Mouse (Mus musculus) stomach, embryonic 16.5 days (tissue): Measurements from ENCODE around the gene Pcdh17. TPM values are rescaled to one million over a fixed set of nuclear protein-coding genes. Genes with fewer than 3 reads are reported as not detected.

Experiments
- ATAC-seq: fragments of 200-750 bp; cut with Nextera tagmentation; 2 replicates; pipeline ENCODE4 v1.8.0; 2017; ENCODE audit warnings: moderate number of reproducible peaks, moderate TSS enrichment; ENCODE audit not compliant: insufficient read depth, low FRiP score
- H3K27ac ChIP-seq: fragments of 300-500 bp; sonication (generic); 2 replicates; pipeline ENCODE4 v1.5.1; 2014; ENCODE audit warnings: low read length
- H3K27me3 ChIP-seq: fragments of 300-500 bp; sonication (generic); 2 replicates; pipeline ENCODE4 v1.6.1; 2014; ENCODE audit warnings: low read length, control low read depth, mixed read lengths; ENCODE audit not compliant: control insufficient read depth, insufficient read depth
- H3K36me3 ChIP-seq: fragments of 300-500 bp; sonication (generic); 2 replicates; pipeline ENCODE4 v1.6.1; 2014; ENCODE audit warnings: low read length; ENCODE audit not compliant: control insufficient read depth, insufficient read depth
- H3K4me1 ChIP-seq: fragments of 300-500 bp; sonication (generic); 2 replicates; pipeline ENCODE4 v1.6.1; 2014; ENCODE audit warnings: low read length, control low read depth, mixed read lengths; ENCODE audit not compliant: control insufficient read depth, insufficient read depth
- H3K4me2 ChIP-seq: fragments of 300-500 bp; sonication (generic); 2 replicates; pipeline ENCODE4 v1.6.1; 2014; ENCODE audit warnings: low read depth, low read length, mixed read lengths
- H3K4me3 ChIP-seq: fragments of 300-500 bp; sonication (generic); replicated peaks from 2 replicates; pipeline ENCODE4 v1.5.1; 2014; ENCODE audit warnings: mild to moderate bottlenecking, low read length
- H3K9ac ChIP-seq: fragments of 300-500 bp; sonication (generic); 2 replicates; pipeline ENCODE4 v1.6.1; 2014; ENCODE audit warnings: low read length
- H3K9me3 ChIP-seq: fragments of 300-500 bp; sonication (generic); replicated peaks from 2 replicates; pipeline ENCODE4 v1.6.1; 2016; ENCODE audit warnings: low read length, control low read depth; ENCODE audit not compliant: control insufficient read depth
- WGBS: fragments of 180-500 bp; shearing (Covaris S2); extraction: QIAGEN DNeasy Blood & Tissue Kit; methylation state at CpG from one replicate; pipeline ENCODE4 v1.1.7; 2014; 5-methylcytosine and 5-hydroxymethylcytosine counted together
- polyA plus RNA-seq: library from polyadenylated mRNA; unstranded; fragments of >200 nt; fragmentation: Nextera tagmentation; extraction: Ambion mirVana; gene quantifications from 2 replicates; pipeline ENCODE4 v1.2.1, GENCODE M21; 2015

Gene Pcdh17
- polyA plus RNA-seq, 1 experiment from 2014 or later = 7.1 TPM

GRCm38 (mm10) chr14:84475491-84475890, 32.1 kb downstream of the Pcdh17 start:
- Histone ChIP-seq H3K4me1 (no peaks in the 10 kb centered on the region), H3K4me3 (no peak overlapping the region), H3K27me3 (no peaks in the 10 kb centered on the region), H3K9ac (no peak overlapping the region), H3K27ac (no peak overlapping the region), H3K4me2 (no peak overlapping the region), H3K9me3 (no peaks in the 10 kb centered on the region), H3K36me3 (no peaks in the 10 kb centered on the region)
- no peak for ATAC-seq
- 49% methylated on average over 1 of the region's 1 CpGs for WGBS

DNA sequence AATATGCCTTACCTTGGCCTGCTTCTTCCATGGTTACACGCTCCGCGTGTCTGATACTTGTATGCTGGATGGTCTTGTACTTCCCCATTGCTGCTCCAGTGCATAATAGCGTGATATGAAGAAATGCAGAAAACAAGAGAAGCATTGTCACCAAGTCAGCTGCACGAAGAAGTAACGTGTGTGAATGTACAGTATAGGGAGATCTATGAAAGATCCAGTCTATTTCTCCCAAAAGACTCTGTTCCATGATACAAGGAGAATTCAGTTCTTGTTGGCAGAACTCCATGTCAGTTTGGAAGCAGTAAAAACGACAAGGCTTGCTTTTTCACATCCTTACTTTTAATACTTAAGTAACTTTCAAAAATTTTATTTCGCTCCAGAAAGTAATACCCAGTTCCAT, 33.0 kb downstream of the Pcdh17 start:
- no peaks in the 10 kb centered on the region for H3K9me3 ChIP-seq
- H3K27ac ChIP-seq = no peak overlapping the region
- no peaks in the 10 kb centered on the region for H3K36me3 ChIP-seq
- H3K27me3 ChIP-seq = no peaks in the 10 kb centered on the region
- 83% methylated on average over 8 of the region's 8 CpGs for WGBS
- H3K4me3 ChIP-seq = no peak overlapping the region
- no peak overlapping the region for H3K4me2 ChIP-seq
- H3K9ac ChIP-seq = no peak overlapping the region
- H3K4me1 ChIP-seq = no peaks in the 10 kb centered on the region
- ATAC-seq = no peak

DNA sequence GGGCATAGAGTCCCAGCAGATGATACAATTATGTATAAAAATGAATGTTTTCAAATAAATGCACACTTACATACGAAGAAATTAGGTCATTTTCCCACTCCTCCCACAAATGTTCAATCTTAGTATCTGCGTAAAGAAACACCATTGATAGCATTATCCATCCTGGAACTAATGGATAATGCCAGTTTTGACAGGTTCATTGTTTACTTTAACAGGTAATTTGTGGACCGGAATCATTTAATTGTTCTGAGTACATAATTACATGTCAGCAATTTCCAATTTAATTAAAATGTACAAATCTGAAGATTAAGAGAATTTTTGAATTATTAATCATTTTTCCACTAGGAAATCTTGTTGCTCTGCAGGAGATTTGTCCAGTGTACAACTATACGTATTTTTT, 33.5 kb downstream of the Pcdh17 start:
- ATAC-seq = no peak
- H3K36me3 ChIP-seq = no peaks in the 10 kb centered on the region
- WGBS = 76% methylated on average over 4 of the region's 4 CpGs
- H3K4me3 ChIP-seq = no peak overlapping the region
- no peaks in the 10 kb centered on the region for H3K4me1 ChIP-seq
- H3K27me3 ChIP-seq = no peaks in the 10 kb centered on the region
- no peak overlapping the region for H3K9ac ChIP-seq
- H3K9me3 ChIP-seq = no peaks in the 10 kb centered on the region
- H3K27ac ChIP-seq = no peak overlapping the region
- no peak overlapping the region for H3K4me2 ChIP-seq

DNA sequence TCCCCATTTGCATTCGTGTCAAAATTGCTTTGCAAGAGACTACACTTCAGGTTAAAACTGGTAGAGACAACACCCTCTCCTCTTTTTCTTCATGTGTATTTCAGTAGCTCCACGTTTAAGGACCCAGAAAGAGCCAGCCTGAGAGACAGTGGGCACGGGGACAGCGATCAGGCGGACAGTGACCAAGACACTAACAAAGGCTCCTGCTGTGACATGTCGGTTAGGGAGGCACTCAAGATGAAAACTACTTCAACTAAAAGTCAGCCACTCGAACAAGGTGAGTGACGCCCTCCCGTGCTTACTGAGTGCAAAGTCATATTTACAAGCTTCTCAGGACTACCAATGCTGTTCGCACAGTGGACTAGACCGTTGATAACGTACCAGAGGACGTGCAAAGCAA, 34.0 kb downstream of the Pcdh17 start:
- Histone ChIP-seq H3K4me3 (no peak overlapping the region), H3K36me3 (no peaks in the 10 kb centered on the region), H3K4me1 (no peaks in the 10 kb centered on the region), H3K4me2 (no peak overlapping the region), H3K9ac (no peak overlapping the region), H3K27ac (no peak overlapping the region), H3K9me3 (no peaks in the 10 kb centered on the region), H3K27me3 (no peaks in the 10 kb centered on the region)
- WGBS = 68% methylated on average over 13 of the region's 13 CpGs
- ATAC-seq = no peak

GRCm38 (mm10) chr14:84480546-84480945, 37.2 kb downstream of the Pcdh17 start:
- no peaks in the 10 kb centered on the region for H3K36me3 ChIP-seq
- H3K9ac ChIP-seq = no peak overlapping the region
- H3K9me3 ChIP-seq = no peaks in the 10 kb centered on the region
- H3K4me1 ChIP-seq = no peaks in the 10 kb centered on the region
- H3K27ac ChIP-seq = no peak overlapping the region
- no peak overlapping the region for H3K4me2 ChIP-seq
- WGBS = 65% methylated on average over 6 of the region's 6 CpGs
- no peaks in the 10 kb centered on the region for H3K27me3 ChIP-seq
- no peak for ATAC-seq
- H3K4me3 ChIP-seq = no peak overlapping the region

GRCm38 (mm10) chr14:84484350-84484749, 41.0 kb downstream of the Pcdh17 start:
- Histone ChIP-seq H3K4me3 (no peak overlapping the region), H3K27ac (no peak overlapping the region), H3K4me2 (no peak overlapping the region), H3K36me3 (no peaks in the 10 kb centered on the region), H3K4me1 (no peaks in the 10 kb centered on the region), H3K9me3 (no peaks in the 10 kb centered on the region), H3K27me3 (no peaks in the 10 kb centered on the region), H3K9ac (no peak overlapping the region)
- no peak for ATAC-seq
- WGBS = 54% methylated on average over 4 of the region's 4 CpGs

DNA sequence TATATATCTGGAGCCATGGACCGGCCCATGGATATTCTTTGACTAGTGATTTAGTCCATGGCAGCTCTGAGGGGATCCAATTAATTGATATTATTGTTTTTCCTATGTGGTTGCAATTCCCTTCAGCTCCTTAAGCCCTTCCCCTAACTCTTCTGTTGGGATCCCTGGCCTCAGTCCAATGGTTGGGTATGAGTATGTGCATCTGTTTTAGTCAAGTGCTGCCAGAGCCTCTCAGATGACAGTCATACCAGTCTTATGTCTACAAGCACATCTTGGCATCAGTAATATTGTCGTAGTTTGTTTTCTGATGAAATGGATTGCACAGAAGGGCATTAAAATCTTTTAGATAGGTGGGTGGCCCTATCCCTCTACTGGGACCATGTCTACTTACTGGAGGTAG, 67.6 kb downstream of the Pcdh17 start:
- no peak for ATAC-seq
- no peak overlapping the region for H3K9ac ChIP-seq
- WGBS = 91% methylated on average over 2 of the region's 2 CpGs
- H3K4me3 ChIP-seq = no peak overlapping the region
- no peaks in the 10 kb centered on the region for H3K36me3 ChIP-seq
- no peaks in the 10 kb centered on the region for H3K27me3 ChIP-seq
- H3K27ac ChIP-seq = no peak overlapping the region
- H3K4me1 ChIP-seq = no peaks in the 10 kb centered on the region
- no peaks in the 10 kb centered on the region for H3K9me3 ChIP-seq
- H3K4me2 ChIP-seq = no peak overlapping the region

DNA sequence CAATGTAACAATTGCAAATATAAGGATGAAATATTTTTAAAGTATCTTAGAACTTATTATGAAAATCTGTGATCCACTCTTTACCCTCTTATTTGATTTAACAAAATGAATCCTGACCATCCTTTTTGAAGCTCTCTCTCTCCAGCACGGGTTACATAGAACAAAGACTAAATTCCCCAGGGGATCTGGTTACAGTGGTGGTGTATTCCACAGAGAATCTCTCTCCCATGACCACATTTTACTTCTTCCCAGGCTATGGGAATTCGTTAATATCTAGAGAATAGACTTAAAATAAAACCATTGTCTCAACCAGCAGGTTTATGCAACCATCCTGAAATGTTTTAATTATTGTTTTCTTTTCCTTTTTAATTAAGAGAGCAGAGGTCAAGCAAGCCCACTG, 89.0 kb downstream of the Pcdh17 start:
- Histone ChIP-seq H3K4me1 (no peaks in the 10 kb centered on the region), H3K9ac (no peak overlapping the region), H3K36me3 (no peaks in the 10 kb centered on the region), H3K9me3 (no peaks in the 10 kb centered on the region), H3K4me3 (no peak overlapping the region), H3K4me2 (no peak overlapping the region), H3K27me3 (no peaks in the 10 kb centered on the region), H3K27ac (no peak overlapping the region)
- ATAC-seq = no peak
- WGBS = 59% methylated on average over 2 of the region's 2 CpGs

- Histone ChIP-seq H3K4me3 (no peak overlapping the region), H3K9ac (no peak overlapping the region), H3K27ac (no peak overlapping the region), H3K4me1 (no peaks in the 10 kb centered on the region), H3K9me3 (no peaks in the 10 kb centered on the region), H3K4me2 (no peak overlapping the region), H3K36me3 (no peaks in the 10 kb centered on the region), H3K27me3 (no peaks in the 10 kb centered on the region)
- ATAC-seq = no peak
Measured at GRCm38 (mm10) chr14:84535264-84535663, 91.9 kb downstream of the Pcdh17 start.

GRCm38 (mm10) chr14:84541838-84542237, 98.5 kb downstream of the Pcdh17 start:
- Histone ChIP-seq H3K4me1 (no peaks in the 10 kb centered on the region), H3K4me3 (no peak overlapping the region), H3K27me3 (no peaks in the 10 kb centered on the region), H3K4me2 (no peak overlapping the region), H3K9ac (no peak overlapping the region), H3K27ac (no peak overlapping the region), H3K9me3 (no peaks in the 10 kb centered on the region), H3K36me3 (no peaks in the 10 kb centered on the region)
- 76% methylated on average over 3 of the region's 3 CpGs for WGBS
- no peak for ATAC-seq
